Mouse (Mus musculus) 3134 (cell line): ENCODE data around the gene Dnal1.
"Not testable (repeated sequence)": the region's sequence is repeated elsewhere in the genome, so short reads cannot be mapped to it uniquely, and the experiment has no call there.

Source experiments
- DNase-seq: peaks from one replicate; pipeline ENCODE4 v3.0.0-alpha.2; 2011; ENCODE audit warnings: low spot score; ENCODE audit not compliant: insufficient read length; ENCODE audit errors: extremely low read depth

Gene Dnal1

GRCm38 (mm10) chr12:84114153-84114994, at the start of gene Dnal1:
TSS of gene Dnal1 (plus strand) at chr12:84114366.
- DNase-seq = peak; percentile 85

- DNase-seq = no peak
Observed at GRCm38 (mm10) chr12:84064621-84065020, 49.5 kb upstream of the Dnal1 start.

GRCm38 (mm10) chr12:84067752-84068151, 46.4 kb upstream of the Dnal1 start:
- no peak for DNase-seq

GRCm38 (mm10) chr12:84068296-84068695, 45.9 kb upstream of the Dnal1 start:
- no peak for DNase-seq

GRCm38 (mm10) chr12:84068986-84069385, 45.2 kb upstream of the Dnal1 start, which contains the start of gene Acot5:
TSS of gene Acot5 (plus strand) at chr12:84069325.
- DNase-seq = no peak

- not testable (repeated sequence) for DNase-seq
Observed at GRCm38 (mm10) chr12:84069582-84069981, 44.6 kb upstream of the Dnal1 start.

- no peak for DNase-seq
Observed at GRCm38 (mm10) chr12:84071696-84072095, 42.5 kb upstream of the Dnal1 start.

- DNase-seq = no peak
Observed at GRCm38 (mm10) chr12:84077371-84077990, 36.7 kb upstream of the Dnal1 start.

- no peak for DNase-seq
Observed at GRCm38 (mm10) chr12:84083842-84084241, 30.3 kb upstream of the Dnal1 start.

GRCm38 (mm10) chr12:84084581-84084980, 29.6 kb upstream of the Dnal1 start:
- no peak for DNase-seq

GRCm38 (mm10) chr12:84094666-84095065, 19.5 kb upstream of the Dnal1 start:
- not testable (repeated sequence) for DNase-seq

- DNase-seq = no peak
Observed at GRCm38 (mm10) chr12:84099605-84100004, 14.6 kb upstream of the Dnal1 start.

GRCm38 (mm10) chr12:84100071-84100470, 14.1 kb upstream of the Dnal1 start:
- peak; percentile 28 for DNase-seq

GRCm38 (mm10) chr12:84100604-84101492, 13.3 kb upstream of the Dnal1 start, which contains the start of gene Acot6:
TSS of gene Acot6 (plus strand) at chr12:84100654.
- peak; percentile 71 for DNase-seq

GRCm38 (mm10) chr12:84101493-84101845, 12.7 kb upstream of the Dnal1 start:
- DNase-seq = no peak

- no peak for DNase-seq
Observed at GRCm38 (mm10) chr12:84107012-84107411, 7.2 kb upstream of the Dnal1 start.

GRCm38 (mm10) chr12:84107692-84108091, 6.5 kb upstream of the Dnal1 start:
- no peak for DNase-seq

GRCm38 (mm10) chr12:84109924-84110323, 4.2 kb upstream of the Dnal1 start:
- no peak for DNase-seq

GRCm38 (mm10) chr12:84110814-84111213, 3.4 kb upstream of the Dnal1 start:
- DNase-seq = no peak

GRCm38 (mm10) chr12:84113676-84114075, 490 bp upstream of the Dnal1 start:
- no peak for DNase-seq

- no peak for DNase-seq
Observed at GRCm38 (mm10) chr12:84119584-84119983, 5.4 kb downstream of the Dnal1 start.
